15 mouse cellular contexts compared by ENCODE assay signal in genomic region chr14:10712522-10712881, GRCm38 (mm10).
DNase-seq lines count a peak whose midpoint lies in the region; ATAC-seq and TF ChIP-seq lines count a peak whose summit lies in the region.
"Had no signal": no experiment of that assay in that cellular context is flagged by ENCODE, and none has a peak within 500 bp of the region (broad histone marks: within the 10 kb centered on the region; RNA-seq: fewer than 3 reads in every experiment).

No protein-coding gene starts in this region.

- no peaks in the 10 kb centered on the region for H3K79me2 ChIP-seq in heart, adult 2 months (replicated peaks; ENCODE audit: control insufficient read depth, insufficient read depth, low read length)

- no peak overlapping the region for H3K4me2 ChIP-seq in embryonic facial prominence, embryonic 14.5 days (ENCODE audit: low read depth, low read length)
- H3K4me2 ChIP-seq in midbrain, embryonic 16.5 days (ENCODE audit: low read length), result no peak overlapping the region
- H3K4me2 ChIP-seq: neural tube, embryonic 12.5 days had no signal

- no peak overlapping the region for H3K9ac ChIP-seq in embryonic facial prominence, embryonic 14.5 days (ENCODE audit: low read depth, low read length)
- H3K9ac ChIP-seq in midbrain, embryonic 16.5 days (ENCODE audit: low read depth, low read length), result no peak overlapping the region
- H3K9ac ChIP-seq in heart, adult 2 months (ENCODE audit: low read depth, low read length), result no peak overlapping the region
- H3K9ac ChIP-seq: liver, embryonic 14.5 days; neural tube, embryonic 12.5 days had no signal

- no peak for TF ChIP-seq POLR2A in brain, embryonic 14.5 days (IDR thresholded peaks at IDR 0.05; ENCODE audit: borderline replicate concordance, extremely low read depth, insufficient read depth, insufficient read length, poor library complexity, severe bottlenecking)
- no peak for TF ChIP-seq POLR2A in heart, adult 2 months (IDR thresholded peaks at IDR 0.05; ENCODE audit: insufficient read depth, low read depth, low read length)

- DNase-seq in embryonic facial prominence, embryonic 14.5 days (ENCODE audit: low spot score), result peak; percentile 21
- no peak for DNase-seq in embryonic facial prominence, embryonic 10.5 days (ENCODE audit: low spot score)
- peak; percentile 89 for DNase-seq in brain, embryonic 14.5 days (ENCODE audit: low read depth)
- peak; percentile 4 to 25 for DNase-seq in frontal cortex, postnatal 25 days (ENCODE audit: low spot score in 2 of 2)
- no peak for DNase-seq in spleen, postnatal 14 days (ENCODE audit: low spot score in 2 of 2)
- no peak for DNase-seq in heart, adult 2 months
- DNase-seq in thymus, postnatal 14 days, result no peak
- DNase-seq: embryo, embryonic 11 days; thymus, adult 2 months had no signal

- H3K27ac ChIP-seq in embryonic facial prominence, embryonic 14.5 days (replicated peaks; ENCODE audit: low read depth, low read length), result no peak overlapping the region
- no peak overlapping the region for H3K27ac ChIP-seq in embryonic facial prominence, embryonic 10.5 days (replicated peaks)
- H3K27ac ChIP-seq in midbrain, embryonic 16.5 days (ENCODE audit: low read length), result no peak overlapping the region
- no peak overlapping the region for H3K27ac ChIP-seq in heart, adult 2 months
- H3K27ac ChIP-seq: liver, embryonic 14.5 days; neural tube, embryonic 12.5 days had no signal

- TF ChIP-seq EP300 in heart, adult 2 months (IDR thresholded peaks at IDR 0.05; ENCODE audit: insufficient read depth, low read depth, low read length), result no peak

- no peak overlapping the region for H3K4me3 ChIP-seq in embryonic facial prominence, embryonic 14.5 days (ENCODE audit: low read depth, low read length)
- no peak overlapping the region for H3K4me3 ChIP-seq in embryonic facial prominence, embryonic 10.5 days
- H3K4me3 ChIP-seq in midbrain, embryonic 16.5 days (ENCODE audit: low read depth, low read length), result no peak overlapping the region
- no peak overlapping the region for H3K4me3 ChIP-seq in heart, adult 2 months
- H3K4me3 ChIP-seq: neural tube, embryonic 12.5 days had no signal

- no peaks in the 10 kb centered on the region for H3K4me1 ChIP-seq in embryonic facial prominence, embryonic 14.5 days (ENCODE audit: control insufficient read depth, insufficient read depth, low read length)
- no peaks in the 10 kb centered on the region for H3K4me1 ChIP-seq in embryonic facial prominence, embryonic 10.5 days
- no peaks in the 10 kb centered on the region; the same call in 1 of the 2 replicates for H3K4me1 ChIP-seq in midbrain, embryonic 16.5 days (ENCODE audit: control insufficient read depth, insufficient read depth, low read length)
- H3K4me1 ChIP-seq in heart, adult 2 months (ENCODE audit: control insufficient read depth, insufficient read depth, low read length), result no peaks in the 10 kb centered on the region
- H3K4me1 ChIP-seq: neural tube, embryonic 12.5 days had no signal

- no peak for TF ChIP-seq CTCF in brain, embryonic 14.5 days (IDR thresholded peaks at IDR 0.05; ENCODE audit: borderline replicate concordance, extremely low read depth, insufficient read depth, insufficient read length)
- no peak for TF ChIP-seq CTCF in heart, adult 2 months (IDR thresholded peaks at IDR 0.05)

- intact Hi-C loops in heart, adult 2 months (cut with DNase I), result no loop called here

- H3K36me3 ChIP-seq in embryonic facial prominence, embryonic 14.5 days (ENCODE audit: control insufficient read depth, insufficient read depth, low read length), result no peaks in the 10 kb centered on the region
- H3K36me3 ChIP-seq in embryonic facial prominence, embryonic 10.5 days (replicated peaks), result no peaks in the 10 kb centered on the region
- H3K36me3 ChIP-seq in midbrain, embryonic 16.5 days (ENCODE audit: control insufficient read depth, insufficient read depth, low read length), result no peaks in the 10 kb centered on the region
- H3K36me3 ChIP-seq in heart, adult 2 months (ENCODE audit: control insufficient read depth, insufficient read depth, low read length), result no peaks in the 10 kb centered on the region
- H3K36me3 ChIP-seq: G1E; neural tube, embryonic 12.5 days had no signal

- 75% methylated on average over 7 of the region's 7 CpGs for WGBS in embryonic facial prominence, embryonic 14.5 days
- 80% methylated on average over 7 of the region's 7 CpGs for WGBS in embryonic facial prominence, embryonic 10.5 days
- WGBS in midbrain, embryonic 16.5 days, result 76% methylated on average over 7 of the region's 7 CpGs
- WGBS in heart, adult 2 months, result 69% methylated on average over 7 of the region's 7 CpGs

- H3K27me3 ChIP-seq in embryonic facial prominence, embryonic 14.5 days (replicated peaks; ENCODE audit: control insufficient read depth, insufficient read depth, low read length), result no peaks in the 10 kb centered on the region
- no peaks in the 10 kb centered on the region for H3K27me3 ChIP-seq in embryonic facial prominence, embryonic 10.5 days (replicated peaks; ENCODE audit: low read depth, poor library complexity, severe bottlenecking)
- no peaks in the 10 kb centered on the region for H3K27me3 ChIP-seq in midbrain, embryonic 16.5 days (ENCODE audit: control insufficient read depth, insufficient read depth, low read depth, low read length)
- no peaks in the 10 kb centered on the region for H3K27me3 ChIP-seq in heart, adult 2 months (ENCODE audit: control insufficient read depth, insufficient read depth, low read length)
- H3K27me3 ChIP-seq: neural tube, embryonic 12.5 days had no signal

- no peaks in the 10 kb centered on the region for H3K9me3 ChIP-seq in embryonic facial prominence, embryonic 14.5 days (ENCODE audit: control insufficient read depth, low read length)
- no peaks in the 10 kb centered on the region for H3K9me3 ChIP-seq in embryonic facial prominence, embryonic 10.5 days
- no peaks in the 10 kb centered on the region for H3K9me3 ChIP-seq in midbrain, embryonic 16.5 days (replicated peaks; ENCODE audit: control insufficient read depth, low read length, poor library complexity, severe bottlenecking)
- H3K9me3 ChIP-seq: neural tube, embryonic 12.5 days had no signal

- no peak for ATAC-seq in embryonic facial prominence, embryonic 14.5 days (ENCODE audit: low read depth)
- peak; percentile 75 for ATAC-seq in midbrain, embryonic 16.5 days
- ATAC-seq: activated CD4-positive, CD25-positive, alpha-beta regulatory T cell, adult 4 months; inflammation-experienced regulatory T-cells, adult 6 months had no signal

Comparison
In these comparisons a context has a peak if more than half of its experiments do, and no peak if none do; other contexts are left out.
1. DNase-seq: peak in embryonic facial prominence, embryonic 14.5 days (single experiment), brain, embryonic 14.5 days (single experiment) and frontal cortex, postnatal 25 days (2 of 2); none in embryonic facial prominence, embryonic 10.5 days (single experiment), spleen, postnatal 14 days (0 of 2), heart, adult 2 months (0 of 2) and thymus, postnatal 14 days (single experiment).